Mouse (Mus musculus) c-Kit-negative CD71-positive TER-119-positive erythroid progenitor cells, embryonic 14.5 days (primary cell): ENCODE results near the gene Hoxd10.

Experiments
- DNase-seq: peaks from one replicate; pipeline ENCODE4 v3.0.0-alpha.2; 2013; ENCODE audit warnings: low read depth, low spot score

Hoxd10 gene

DNA sequence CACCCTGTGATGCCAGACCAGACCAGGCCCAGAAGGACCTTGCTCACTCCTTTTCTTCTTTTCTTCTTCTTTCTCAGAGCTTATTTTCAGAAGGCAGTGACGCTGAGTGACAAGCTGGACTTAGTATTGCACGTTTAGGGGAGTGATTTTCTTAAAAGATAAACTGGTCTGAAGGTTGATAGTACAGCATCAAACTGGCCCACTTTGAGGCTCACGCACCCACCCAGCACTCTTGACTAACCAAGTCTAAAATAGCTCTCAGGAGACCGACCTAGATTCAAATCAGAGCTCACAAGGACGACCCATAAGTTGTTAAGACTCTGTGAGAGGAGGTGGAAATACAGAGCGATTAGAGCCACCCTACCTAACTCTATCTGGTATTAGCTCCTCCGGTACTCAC lies 25.3 kb upstream of the Hoxd10 start:
- no peak for DNase-seq

DNA sequence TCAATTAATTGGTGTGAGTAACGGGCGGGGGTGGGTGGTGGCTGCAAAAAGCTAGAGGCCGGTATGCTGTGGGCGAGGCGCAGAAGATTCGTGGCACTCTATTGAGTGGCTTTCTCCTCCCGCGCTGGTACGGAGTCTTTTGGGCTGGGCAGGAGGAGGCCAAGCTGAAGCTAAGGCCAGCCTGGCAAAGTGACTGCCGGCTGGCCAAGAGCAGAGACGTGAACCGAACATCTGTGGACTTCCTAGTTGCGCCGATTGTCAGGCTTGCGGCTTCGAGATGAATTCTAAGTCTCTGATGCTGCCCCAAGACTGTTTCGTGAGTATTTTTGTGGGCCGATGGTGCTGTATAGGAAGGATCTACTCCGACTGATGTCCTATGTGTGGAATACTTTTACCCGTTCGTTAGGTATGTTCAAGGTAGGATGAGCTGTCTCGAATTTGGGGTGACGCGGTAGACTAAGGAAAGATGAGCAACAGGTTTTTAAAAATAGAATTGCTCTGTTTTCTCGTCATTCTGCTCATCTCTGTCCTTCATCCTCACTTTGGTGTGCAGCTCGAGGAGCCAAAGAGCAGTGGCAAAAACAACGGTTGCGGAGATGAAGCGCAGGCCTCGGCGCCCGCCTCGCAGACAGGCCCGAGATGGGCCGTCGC lies 24.4 kb upstream of the Hoxd10 start:
- DNase-seq, result no peak

DNA sequence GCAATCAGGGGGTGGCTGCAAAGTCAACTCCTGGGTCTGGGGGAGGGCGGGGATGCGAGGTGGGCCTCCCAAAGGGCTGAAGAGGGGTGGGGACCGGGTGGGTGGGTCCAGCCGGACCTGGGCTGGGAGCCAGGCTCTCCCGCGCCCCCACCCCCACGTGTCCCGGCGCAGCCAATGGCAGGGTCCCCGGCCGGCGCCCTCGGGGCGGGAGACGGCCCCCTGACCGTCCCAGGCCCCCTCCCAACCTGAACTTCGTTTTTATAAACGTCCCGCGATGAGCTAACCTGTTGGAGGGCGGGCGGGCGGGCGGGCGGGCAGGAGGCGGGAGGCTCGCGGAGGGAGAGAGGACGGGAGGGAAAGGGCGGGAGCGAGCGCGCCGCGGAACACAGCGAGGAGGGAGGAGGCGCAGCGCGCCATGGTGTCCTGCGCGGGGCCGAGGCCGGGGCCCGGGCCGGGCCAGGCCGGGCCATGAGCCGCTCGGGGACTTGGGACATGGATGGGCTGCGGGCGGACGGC lies 23.8 kb upstream of the Hoxd10 start, which contains the start of gene Hoxd13:
Hoxd13 (plus strand) TSS at position 469 of the 516 bp plus-strand sequence.
- DNase-seq, result no peak

DNA sequence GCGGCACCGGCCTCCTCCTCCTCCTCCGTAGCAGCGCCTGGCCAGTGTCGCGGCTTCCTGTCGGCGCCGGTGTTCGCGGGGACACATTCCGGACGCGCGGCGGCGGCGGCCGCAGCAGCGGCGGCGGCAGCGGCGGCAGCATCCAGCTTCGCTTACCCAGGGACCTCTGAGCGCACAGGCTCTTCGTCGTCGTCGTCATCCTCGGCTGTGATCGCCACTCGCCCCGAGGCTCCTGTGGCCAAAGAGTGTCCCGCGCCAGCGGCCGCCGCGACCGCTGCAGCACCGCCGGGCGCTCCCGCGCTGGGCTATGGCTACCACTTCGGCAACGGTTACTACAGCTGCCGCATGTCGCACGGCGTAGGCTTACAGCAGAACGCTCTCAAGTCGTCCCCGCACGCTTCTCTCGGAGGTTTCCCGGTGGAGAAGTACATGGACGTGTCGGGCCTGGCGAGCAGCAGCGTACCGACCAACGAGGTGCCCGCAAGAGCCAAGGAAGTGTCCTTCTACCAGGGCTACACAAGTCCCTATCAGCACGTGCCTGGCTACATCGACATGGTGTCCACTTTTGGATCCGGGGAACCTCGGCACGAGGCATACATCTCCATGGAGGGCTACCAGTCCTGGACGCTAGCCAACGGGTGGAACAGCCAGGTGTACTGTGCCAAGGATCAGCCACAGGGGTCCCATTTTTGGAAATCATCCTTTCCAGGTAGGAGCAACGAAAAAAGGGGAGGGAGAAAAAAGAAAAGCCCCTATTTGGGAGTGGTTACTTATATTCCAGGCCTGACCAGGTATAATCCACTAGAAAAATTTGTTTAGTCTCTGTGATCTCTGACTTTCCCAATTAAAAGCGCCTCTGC lies 23.1 kb upstream of the Hoxd10 start:
- DNase-seq, result no peak

DNA sequence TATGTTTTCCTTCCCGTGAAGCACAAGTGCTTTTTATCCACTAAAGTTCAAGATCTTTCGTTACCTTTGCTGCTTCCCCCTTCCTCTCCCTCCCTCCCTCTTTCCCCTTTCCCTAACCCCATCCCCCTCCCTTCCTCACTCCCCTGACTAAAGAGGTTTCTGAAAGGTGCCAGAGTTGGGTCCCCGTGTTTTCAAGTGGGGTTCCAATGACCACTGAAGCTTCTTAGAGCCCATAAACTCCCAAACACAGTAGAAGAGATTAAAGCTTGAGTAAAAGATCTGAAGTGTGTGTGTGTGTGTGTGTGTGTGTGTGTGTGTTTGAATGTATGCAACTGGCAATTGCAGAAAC lies 22.5 kb upstream of the Hoxd10 start:
- DNase-seq, result no peak

DNA sequence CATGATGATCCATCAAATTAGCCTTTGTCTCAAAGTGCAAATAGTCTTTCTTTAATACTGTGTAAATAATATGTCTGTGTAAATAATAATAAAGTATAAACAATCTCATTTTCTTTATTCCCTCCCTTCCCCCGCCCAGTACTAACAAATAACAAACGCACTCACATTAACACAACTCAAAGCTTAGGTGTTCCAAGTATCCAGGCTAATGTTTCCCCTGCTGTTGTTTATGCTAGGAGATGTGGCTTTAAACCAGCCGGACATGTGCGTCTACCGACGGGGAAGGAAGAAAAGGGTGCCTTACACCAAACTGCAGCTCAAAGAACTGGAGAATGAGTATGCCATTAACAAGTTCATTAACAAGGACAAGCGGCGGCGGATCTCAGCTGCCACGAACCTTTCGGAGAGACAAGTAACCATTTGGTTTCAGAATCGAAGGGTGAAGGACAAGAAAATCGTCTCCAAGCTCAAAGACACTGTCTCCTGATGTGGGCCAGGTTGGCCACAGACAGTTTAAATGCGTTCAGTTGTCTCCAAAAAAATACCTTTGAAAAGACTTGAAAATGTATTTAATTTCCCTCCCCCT lies 22.0 kb upstream of the Hoxd10 start:
- no peak for DNase-seq

DNA sequence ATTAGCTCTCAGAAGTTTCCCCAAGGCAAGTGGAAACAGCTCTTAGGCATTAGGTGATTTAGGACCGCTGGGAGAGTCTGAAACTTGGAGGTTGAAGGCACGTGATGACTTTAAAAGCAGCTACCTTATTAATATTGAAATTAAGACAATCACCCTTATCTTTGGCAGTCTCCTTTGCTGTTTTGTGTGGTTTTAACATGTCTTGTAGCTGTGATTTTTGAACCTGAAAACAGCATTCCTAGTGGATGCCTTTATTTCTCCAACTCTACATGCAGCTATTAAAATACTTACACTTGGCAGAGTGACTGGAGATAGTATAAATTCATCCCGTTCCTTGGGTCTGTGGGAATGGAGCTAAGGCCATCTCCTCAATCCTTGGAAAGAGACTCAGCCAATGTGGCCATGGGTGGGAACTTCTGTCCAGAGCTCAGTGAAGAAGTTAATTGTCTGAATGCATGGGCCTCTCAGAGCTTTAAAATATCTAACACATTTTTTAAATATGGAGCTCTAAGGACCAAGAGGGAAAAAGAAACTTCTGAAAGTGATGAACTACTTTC lies 21.0 kb upstream of the Hoxd10 start:
- DNase-seq, result no peak

DNA sequence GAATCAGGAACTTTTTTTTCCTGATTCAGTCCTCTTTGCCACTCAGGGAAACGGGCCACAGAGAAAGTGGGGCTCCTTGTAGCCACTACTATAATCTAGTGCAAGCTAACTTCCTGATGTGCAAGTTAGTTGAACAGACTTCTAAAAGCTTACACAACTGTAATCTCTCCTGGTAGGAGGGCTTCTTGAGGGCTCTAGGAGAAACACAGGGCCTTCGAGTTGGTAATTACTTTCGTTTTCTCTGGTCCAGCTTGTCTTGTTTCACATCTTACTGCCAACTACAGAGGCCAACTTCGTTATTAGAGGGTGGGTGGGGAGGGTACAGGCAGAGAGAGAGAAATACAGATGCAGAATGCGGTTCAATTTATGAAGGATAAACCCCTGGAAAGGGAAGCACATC lies 19.9 kb upstream of the Hoxd10 start:
- DNase-seq, result no peak

DNA sequence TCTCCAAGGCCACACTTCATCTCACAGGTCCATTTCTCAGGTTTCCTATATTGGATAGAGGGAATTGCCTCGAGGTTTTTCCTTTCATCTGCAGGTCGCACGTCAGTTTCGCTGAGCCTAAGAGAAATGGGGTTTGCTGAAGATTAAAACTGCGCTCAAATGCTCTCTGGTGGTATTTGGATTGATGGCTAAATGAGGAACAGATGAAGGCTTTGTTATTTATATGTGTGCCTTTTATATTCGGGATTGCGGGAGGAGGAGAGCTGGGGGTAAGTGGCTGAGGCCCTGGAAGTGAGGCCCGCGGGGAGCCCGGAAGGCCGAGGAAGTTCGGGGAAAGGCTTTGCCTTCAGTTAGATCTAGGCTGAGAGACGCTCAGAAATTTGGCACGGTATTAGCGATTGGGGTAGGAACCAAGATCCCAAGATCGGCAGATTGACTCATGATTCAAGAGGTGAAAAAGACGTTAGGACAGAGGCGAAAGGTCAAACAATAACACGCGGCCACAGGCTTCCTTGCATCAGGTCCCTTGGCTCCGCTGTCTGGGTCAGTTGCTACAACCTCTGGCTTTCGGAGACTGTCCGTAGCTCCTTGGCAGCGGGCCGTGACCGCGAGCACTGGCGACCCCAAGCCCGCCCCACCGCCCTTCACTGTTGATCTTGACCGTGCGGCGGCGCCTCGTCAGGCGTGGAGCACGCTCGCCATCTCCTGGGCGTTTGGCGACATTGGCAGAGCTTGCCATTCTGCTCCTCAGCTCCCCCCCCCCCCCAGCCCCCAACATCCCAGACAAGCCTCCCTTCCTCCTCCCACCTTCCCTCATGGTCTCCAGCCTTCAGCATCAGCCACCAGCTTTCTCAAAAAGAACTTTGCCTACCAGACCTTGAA lies 19.0 kb upstream of the Hoxd10 start:
- DNase-seq, result no peak

DNA sequence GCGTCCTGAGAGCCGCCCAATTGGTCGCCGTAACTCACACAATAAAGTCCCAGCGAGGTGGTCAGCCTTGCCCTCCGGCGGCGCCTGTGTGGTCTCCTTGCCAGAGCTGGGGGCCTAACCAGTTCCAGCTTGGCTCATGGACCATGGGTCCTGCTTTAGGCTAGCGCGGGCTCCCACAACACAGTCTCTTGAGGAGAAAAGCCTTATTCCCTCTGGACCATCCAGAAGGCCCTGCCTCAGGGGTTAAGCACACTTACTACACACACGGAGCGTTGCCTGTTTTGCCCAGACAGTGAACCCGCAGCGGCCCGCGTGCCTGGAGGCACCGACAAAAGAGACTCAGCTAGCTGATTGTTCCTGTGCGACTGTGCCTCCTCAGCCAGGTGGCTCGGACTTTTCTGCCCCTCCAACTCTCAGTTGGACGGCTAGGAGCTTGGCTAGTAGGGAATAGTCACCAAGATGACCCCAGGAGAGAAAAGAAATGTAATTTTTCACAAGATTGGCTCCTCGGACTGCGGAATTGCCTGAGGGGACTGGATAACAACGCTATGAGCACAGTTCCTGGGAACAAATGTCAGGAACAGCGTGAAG lies 17.8 kb upstream of the Hoxd10 start:
- no peak for DNase-seq

DNA sequence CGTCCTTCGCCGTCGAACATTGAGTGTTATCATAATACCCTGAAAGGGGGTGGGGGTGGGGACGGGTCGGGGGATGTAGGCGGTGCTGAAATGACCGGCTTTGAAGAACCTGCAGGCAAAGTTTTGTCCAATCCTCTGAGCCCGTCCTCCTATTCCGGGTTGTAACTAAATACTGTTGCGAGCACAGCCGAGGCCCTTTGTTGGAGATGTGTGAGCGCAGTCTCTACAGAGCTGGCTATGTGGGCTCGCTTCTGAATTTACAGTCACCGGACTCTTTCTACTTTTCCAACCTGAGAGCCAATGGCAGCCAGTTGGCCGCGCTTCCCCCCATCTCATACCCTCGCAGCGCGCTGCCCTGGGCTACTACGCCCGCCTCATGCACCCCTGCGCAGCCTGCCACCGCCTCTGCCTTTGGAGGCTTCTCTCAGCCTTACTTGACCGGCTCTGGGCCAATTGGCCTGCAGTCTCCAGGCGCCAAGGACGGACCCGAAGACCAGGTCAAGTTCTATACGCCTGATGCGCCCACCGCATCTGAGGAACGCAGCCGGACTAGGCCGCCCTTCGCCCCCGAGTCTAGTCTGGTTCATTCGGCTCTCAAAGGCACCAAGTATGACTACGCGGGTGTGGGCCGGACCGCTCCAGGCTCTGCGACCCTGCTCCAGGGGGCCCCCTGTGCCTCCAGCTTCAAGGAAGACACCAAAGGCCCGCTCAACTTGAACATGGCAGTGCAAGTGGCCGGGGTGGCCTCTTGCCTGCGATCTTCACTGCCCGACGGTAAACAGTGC lies 16.7 kb upstream of the Hoxd10 start, which contains the start of gene Hoxd12:
Hoxd12 (plus strand) TSS at position 133 of the 785 bp plus-strand sequence.
- no peak for DNase-seq

DNA sequence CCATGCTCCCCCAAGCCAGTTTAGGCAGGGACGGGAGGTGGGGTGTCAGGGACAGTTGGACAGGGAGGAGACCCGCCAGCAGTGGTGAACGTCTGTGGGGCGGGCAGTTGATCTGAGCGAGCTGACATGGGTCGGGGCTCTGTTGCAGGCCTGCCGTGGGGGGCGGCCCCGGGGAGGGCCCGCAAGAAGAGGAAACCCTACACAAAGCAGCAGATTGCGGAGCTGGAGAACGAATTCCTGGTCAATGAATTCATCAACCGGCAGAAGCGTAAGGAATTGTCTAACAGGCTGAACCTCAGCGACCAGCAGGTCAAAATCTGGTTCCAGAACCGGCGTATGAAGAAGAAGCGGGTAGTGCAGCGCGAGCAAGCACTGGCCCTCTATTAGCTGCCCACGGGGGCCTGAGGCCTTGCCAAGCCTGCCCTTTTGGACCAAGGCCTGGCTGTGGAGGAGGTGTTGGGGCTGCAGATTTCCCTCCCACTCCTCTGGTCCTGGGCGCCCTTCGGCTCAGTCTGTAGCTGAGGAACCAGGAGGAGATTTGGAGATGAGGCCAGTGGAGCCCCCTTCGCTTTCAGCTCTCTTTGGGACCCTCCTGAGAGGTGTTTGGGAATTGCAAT lies 15.9 kb upstream of the Hoxd10 start:
- no peak for DNase-seq

DNA sequence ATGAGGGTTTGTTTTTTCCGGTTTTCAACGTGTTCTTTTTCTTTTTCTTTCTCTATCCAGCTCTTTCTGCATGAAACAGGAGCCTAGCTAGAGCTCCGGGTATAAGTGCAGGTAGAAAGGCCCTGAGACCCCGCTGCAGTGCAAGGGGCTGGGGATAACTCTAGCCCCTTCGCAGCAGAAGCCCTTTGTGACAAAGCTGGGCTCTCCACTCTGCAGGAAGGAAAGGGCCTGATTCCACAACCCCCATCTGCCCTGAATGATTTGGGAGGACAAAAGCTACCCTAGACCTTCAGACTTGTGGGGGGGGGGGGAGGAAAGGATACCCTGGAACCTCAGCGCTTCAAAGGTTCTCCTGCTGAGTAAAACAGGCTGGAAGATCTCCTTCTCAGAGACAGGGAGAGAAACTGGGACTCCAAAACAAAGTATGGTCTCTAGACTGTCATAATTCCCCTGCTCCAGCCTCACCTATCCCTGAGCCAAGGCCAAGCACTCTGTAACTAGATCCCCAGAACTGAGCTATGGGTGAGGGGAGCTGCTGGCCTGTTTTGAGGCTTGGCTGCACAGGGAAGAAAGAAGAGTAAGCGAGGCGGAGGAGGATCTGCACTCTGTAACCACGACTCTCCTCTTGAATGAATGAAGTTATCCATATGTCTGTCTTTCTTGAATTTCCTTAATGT lies 15.2 kb upstream of the Hoxd10 start:
- no peak for DNase-seq

DNA sequence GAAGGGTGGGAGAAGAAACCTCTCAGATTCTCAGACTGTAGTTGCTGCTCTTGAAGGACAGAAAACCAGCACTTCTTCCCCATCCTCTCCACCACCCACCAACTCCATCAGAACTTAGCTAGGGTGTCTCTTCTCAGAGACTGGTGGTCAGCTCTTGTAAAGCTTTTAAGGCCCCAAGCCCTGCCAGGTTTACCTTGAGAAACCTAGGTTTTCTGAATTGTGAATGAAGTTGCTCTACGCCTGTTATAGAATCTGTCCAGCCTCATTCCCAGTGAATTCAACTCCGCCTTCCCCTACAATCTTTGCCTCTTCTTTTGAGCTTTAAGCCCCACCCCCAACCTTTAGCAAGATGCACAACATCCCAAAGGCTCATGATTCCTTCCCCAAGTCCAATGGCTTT lies 14.6 kb upstream of the Hoxd10 start:
- DNase-seq, result no peak

DNA sequence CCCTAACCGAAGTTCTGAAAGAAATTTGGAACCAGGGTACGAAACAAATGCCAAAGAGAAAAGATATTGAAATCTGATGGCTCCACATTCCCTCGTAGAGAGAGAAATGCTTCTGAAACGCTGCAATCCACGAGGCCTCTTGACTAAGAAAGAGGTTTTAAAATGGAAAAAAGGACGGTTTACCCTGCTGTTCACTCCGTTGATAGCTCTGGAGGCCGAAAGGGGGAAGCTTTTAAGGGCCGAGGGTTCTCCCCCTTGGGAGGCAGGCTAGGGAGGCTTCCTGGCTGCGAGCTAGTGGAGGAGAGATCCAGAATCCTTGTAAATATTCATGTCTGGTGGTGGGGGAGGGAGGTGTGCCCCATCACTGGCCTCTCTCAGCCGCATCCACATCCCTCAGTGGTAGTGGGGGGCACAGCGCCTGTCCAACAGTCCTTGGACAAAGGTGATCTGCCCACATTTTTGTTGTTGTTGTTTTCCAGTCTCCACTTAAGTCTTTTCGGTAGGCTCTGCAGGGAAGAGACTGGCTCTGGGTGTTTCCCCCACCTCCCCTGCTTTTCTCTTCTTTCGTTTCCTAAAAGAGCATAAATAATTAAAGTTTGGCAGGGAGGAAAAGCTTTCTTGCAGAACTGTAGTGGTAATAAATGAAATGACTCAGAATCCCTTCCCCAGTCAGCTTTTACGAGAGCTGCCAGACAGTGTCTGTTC lies 12.7 kb upstream of the Hoxd10 start, which contains the start of gene Hoxd11:
Hoxd11 (plus strand) TSS at position 667 of the 705 bp plus-strand sequence.
- DNase-seq, result no peak

DNA sequence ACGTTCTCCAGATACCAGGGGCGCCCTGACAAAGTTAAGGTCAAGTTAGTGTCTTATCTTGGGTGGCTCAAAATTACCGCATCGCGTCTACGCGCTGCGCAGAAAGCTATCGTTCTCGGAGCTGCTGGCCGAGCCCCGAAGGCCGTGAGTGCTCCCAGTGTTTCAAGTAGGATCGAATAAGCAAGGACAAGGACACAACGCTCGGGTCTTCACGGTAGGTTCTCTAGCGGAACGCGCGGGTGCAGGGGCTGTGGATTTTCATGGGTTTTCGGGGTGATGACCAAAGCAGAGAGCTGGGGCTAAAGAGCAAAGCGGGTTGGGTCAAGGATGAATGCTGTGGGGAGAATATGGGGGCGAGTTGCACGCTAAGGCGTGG lies 12.1 kb upstream of the Hoxd10 start:
- DNase-seq, result no peak

DNA sequence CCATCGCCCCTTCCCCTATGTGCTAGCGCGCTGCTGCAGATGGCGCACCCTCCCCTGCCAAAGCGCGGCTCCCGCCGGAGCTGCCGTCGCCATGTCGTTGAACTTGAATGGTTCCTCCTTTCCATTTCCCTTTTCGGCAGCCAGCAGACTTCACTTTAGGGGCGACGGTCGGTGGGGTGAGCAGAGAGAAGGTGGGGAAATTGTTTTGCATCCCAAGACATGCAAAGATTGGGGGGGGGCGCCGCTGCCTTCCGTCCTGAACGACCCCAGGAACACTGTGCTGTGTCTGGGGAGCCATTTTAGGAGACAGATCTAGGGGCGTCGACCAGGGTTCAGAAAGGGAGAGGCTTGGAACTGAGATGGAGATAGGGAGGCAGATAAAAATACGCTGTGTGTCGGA lies 11.7 kb upstream of the Hoxd10 start:
- no peak for DNase-seq
